Mouse (Mus musculus) myocyte (in vitro differentiated cells): ENCODE results near the gene Grik5.

ENCODE experiments used
- CEBPB ChIP-seq: IDR thresholded peaks from 2 replicates; pipeline ENCODE4 v1.6.1; 2011; ENCODE audit warnings: mild to moderate bottlenecking, moderate library complexity; ENCODE audit not compliant: poor library complexity, insufficient read depth, severe bottlenecking
- MAX ChIP-seq: IDR thresholded peaks from one replicate; pipeline ENCODE4 v1.6.1; 2011; ENCODE audit warnings: low read depth, mild to moderate bottlenecking, control low read depth
- MYOD1 ChIP-seq, 3 experiments: IDR thresholded peaks; one replicate each; pipeline ENCODE4 v1.6.1; 2011; ENCODE audit warnings: control low read depth in 2 of 3, low read depth in 2 of 3, mild to moderate bottlenecking in 2 of 3, moderate library complexity in 1 of 3; ENCODE audit not compliant: insufficient read length in 2 of 3, control insufficient read depth in 1 of 3
- POLR2A ChIP-seq: IDR thresholded peaks from one replicate; pipeline ENCODE4 v1.6.1; 2011; ENCODE audit warnings: low read depth, mild to moderate bottlenecking, control low read depth, moderate library complexity; ENCODE audit not compliant: insufficient read length
- TCF3 ChIP-seq: IDR thresholded peaks from one replicate; pipeline ENCODE4 v1.6.1; 2011; ENCODE audit warnings: low read depth, control low read depth; ENCODE audit not compliant: insufficient read length
- USF1 ChIP-seq: IDR thresholded peaks from one replicate; pipeline ENCODE4 v1.6.1; 2011; ENCODE audit warnings: low read depth, mild to moderate bottlenecking, control low read depth, moderate library complexity

DNA sequence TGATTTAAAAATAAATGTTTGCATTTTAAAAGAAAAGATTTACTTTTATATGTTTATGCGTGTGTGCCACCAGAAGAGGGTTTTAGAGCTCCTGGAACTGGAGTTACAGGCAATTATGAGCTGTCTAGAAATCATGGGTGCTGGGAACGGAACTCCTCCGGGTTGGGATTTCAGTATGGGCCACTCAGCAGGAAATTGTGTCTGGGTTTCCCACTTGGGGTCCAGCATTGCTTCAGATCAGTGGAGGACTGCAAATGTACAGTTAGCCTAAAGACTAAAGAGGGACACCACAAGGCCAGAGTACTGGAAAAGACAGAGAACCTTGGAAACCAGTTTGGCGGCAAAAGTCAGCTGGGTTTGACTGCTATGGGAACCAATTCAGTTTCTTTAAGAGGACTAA lies 98.9 kb downstream of the Grik5 start:
- TF ChIP-seq CEBPB (no peak), TCF3 (no peak), POLR2A (no peak), MAX (no peak), USF1 (no peak), MYOD1 (IDR thresholded peaks at IDR 0.05; ENCODE audit: control insufficient read depth in 1 of 3, insufficient read length in 2 of 3, low read depth in 2 of 3) (no peak)
